Mouse (Mus musculus) CD4-positive helper T cell, adult 2 months (primary cell): ENCODE data around the gene Ppp1ca.

Experiments used
- DNase-seq: peaks from one replicate; pipeline ENCODE4 v3.0.0-alpha.2; 2012; ENCODE audit warnings: low read depth, missing footprints, low spot score

Ppp1ca gene

GRCm38 (mm10) chr19:4213524-4213974 is 21.7 kb downstream of the Ppp1ca start:
- no peak for DNase-seq

GRCm38 (mm10) chr19:4214071-4214770 is 22.4 kb downstream of the Ppp1ca start, which contains the start of the genes Clcf1 and AC109138.7:
Gene Clcf1, plus strand, starts transcription at chr19:4214238.
Gene AC109138.7, plus strand, starts transcription at chr19:4214357.
- DNase-seq: peak; percentile 92

GRCm38 (mm10) chr19:4214771-4215450 is 23.0 kb downstream of the Ppp1ca start:
- DNase-seq: peak; percentile 51

GRCm38 (mm10) chr19:4215451-4215840 is 23.6 kb downstream of the Ppp1ca start:
- DNase-seq: no peak

- no peak for DNase-seq
Observed at GRCm38 (mm10) chr19:4216041-4216685, 24.3 kb downstream of the Ppp1ca start.

- no peak for DNase-seq
Observed at GRCm38 (mm10) chr19:4217140-4217539, 25.3 kb downstream of the Ppp1ca start.

- DNase-seq: no peak
Observed at GRCm38 (mm10) chr19:4217855-4218254, 26.0 kb downstream of the Ppp1ca start.

GRCm38 (mm10) chr19:4218293-4218692 is 26.4 kb downstream of the Ppp1ca start:
- peak; percentile 36 for DNase-seq

- DNase-seq: peak; percentile 65
Observed at GRCm38 (mm10) chr19:4218784-4219183, 26.9 kb downstream of the Ppp1ca start.

- DNase-seq: no peak
Observed at GRCm38 (mm10) chr19:4219943-4220342, 28.1 kb downstream of the Ppp1ca start.

- no peak for DNase-seq
Observed at GRCm38 (mm10) chr19:4220416-4220815, 28.6 kb downstream of the Ppp1ca start.

- DNase-seq: peak; percentile 40
Observed at GRCm38 (mm10) chr19:4220957-4221743, 29.3 kb downstream of the Ppp1ca start.

GRCm38 (mm10) chr19:4222165-4222564 is 30.3 kb downstream of the Ppp1ca start:
- no peak for DNase-seq

- no peak for DNase-seq
Observed at GRCm38 (mm10) chr19:4226779-4227178, 34.9 kb downstream of the Ppp1ca start.

- peak; percentile 57 for DNase-seq
Observed at GRCm38 (mm10) chr19:4227446-4227845, 35.6 kb downstream of the Ppp1ca start.

- DNase-seq: peak; percentile 79
Observed at GRCm38 (mm10) chr19:4227894-4228678, 36.2 kb downstream of the Ppp1ca start.

GRCm38 (mm10) chr19:4228891-4229290 is 37.0 kb downstream of the Ppp1ca start:
- no peak for DNase-seq

GRCm38 (mm10) chr19:4229451-4230076 is 37.7 kb downstream of the Ppp1ca start:
- DNase-seq: no peak

- peak; percentile 38 for DNase-seq
Observed at GRCm38 (mm10) chr19:4230415-4230814, 38.5 kb downstream of the Ppp1ca start.
